Mouse (Mus musculus): ENCODE results near the gene 2210016L21Rik. TPM values are rescaled to one million over a fixed set of nuclear protein-coding genes. Genes with fewer than 3 reads are reported as not detected.

2210016L21Rik gene
- polyA plus RNA-seq, 1 experiment: 35.8 TPM

- no peak overlapping the region for H3K4me3 ChIP-seq (replicated peaks)
- peaks cover 8% of the 10 kb centered on the region for H3K9me3 ChIP-seq
- H3K4me1 ChIP-seq: 0 out of 2 replicates have a peak, but pooled peaks cover 7% of the 10 kb centered on the region
- peaks cover 48% of the 10 kb centered on the region for H3K27me3 ChIP-seq (replicated peaks)
- no peak for TF ChIP-seq FLI1 (IDR thresholded peaks at IDR 0.05; ENCODE audit: low read length)
- TF ChIP-seq GATA1 (IDR thresholded peaks at IDR 0.05; ENCODE audit: borderline replicate concordance, low read length): no peak
- no peaks in the 10 kb centered on the region for H3K36me3 ChIP-seq (replicated peaks; ENCODE audit: low read length)
Observed at GRCm38 (mm10) chr5:114997327-114997726, 55.4 kb downstream of the 2210016L21Rik start.

Other genes with a start within 250 kb of the 2210016L21Rik start
- gene Tchp, start 234.4 kb upstream of the 2210016L21Rik start, polyA plus RNA-seq (2012; ENCODE audit: insufficient read depth, low replicate concordance): 7.0 and 10.0 TPM in 2 replicates
- 99.9 and 118 TPM in 2 replicates for gene Ankrd13a, start 167.5 kb upstream of the 2210016L21Rik start, polyA plus RNA-seq (2012; ENCODE audit: insufficient read depth, low replicate concordance)
- 48.3 and 136 TPM in 2 replicates for gene Git2, start 166.6 kb upstream of the 2210016L21Rik start, polyA plus RNA-seq (2012; ENCODE audit: insufficient read depth, low replicate concordance)
- 24.5 and 89.4 TPM in 2 replicates for gene 1500011B03Rik, start 118.7 kb upstream of the 2210016L21Rik start, polyA plus RNA-seq (2012; ENCODE audit: insufficient read depth, low replicate concordance)
- 0.20 TPM in 1 of 2 replicates, not detected in the other for gene 4930519G04Rik, start 88.5 kb upstream of the 2210016L21Rik start, polyA plus RNA-seq (2012; ENCODE audit: insufficient read depth, low replicate concordance)
- gene Gm9936, start 83.5 kb upstream of the 2210016L21Rik start, polyA plus RNA-seq (2012; ENCODE audit: insufficient read depth, low replicate concordance): not detected in 2 replicates
- gene Oasl2, start 45.2 kb upstream of the 2210016L21Rik start, polyA plus RNA-seq (2012; ENCODE audit: insufficient read depth, low replicate concordance): 8.6 TPM in 1 of 2 replicates, not detected in the other
- gene Oasl1, start 18.9 kb upstream of the 2210016L21Rik start, polyA plus RNA-seq (2012; ENCODE audit: insufficient read depth, low replicate concordance): 6.4 TPM in 1 of 2 replicates, not detected in the other
- gene Hnf1a, start 28.9 kb downstream of the 2210016L21Rik start, polyA plus RNA-seq (2012; ENCODE audit: insufficient read depth, low replicate concordance): not detected in 2 replicates
- 8.1 and 18.2 TPM in 2 replicates for gene Sppl3, start 69.0 kb downstream of the 2210016L21Rik start, polyA plus RNA-seq (2012; ENCODE audit: insufficient read depth, low replicate concordance)
- not detected in 2 replicates for gene Gm10401, start 156.1 kb downstream of the 2210016L21Rik start, polyA plus RNA-seq (2012; ENCODE audit: insufficient read depth, low replicate concordance)
- gene Acads, start 177.2 kb downstream of the 2210016L21Rik start, polyA plus RNA-seq (2012; ENCODE audit: insufficient read depth, low replicate concordance): 34.8 and 43.5 TPM in 2 replicates
- gene Unc119b, start 192.8 kb downstream of the 2210016L21Rik start, polyA plus RNA-seq (2012; ENCODE audit: insufficient read depth, low replicate concordance): 13.4 and 25.4 TPM in 2 replicates
- gene Mlec, start 216.0 kb downstream of the 2210016L21Rik start, polyA plus RNA-seq (2012; ENCODE audit: insufficient read depth, low replicate concordance): 69.9 and 84.4 TPM in 2 replicates